Mouse (Mus musculus): Measurements from ENCODE around the gene Tgif1. TPM values are rescaled to one million over a fixed set of nuclear protein-coding genes. Genes with fewer than 3 reads are reported as not detected.

The Tgif1 gene
- polyA plus RNA-seq, 1 experiment from 2014 or later, result 24.5 TPM

- Histone ChIP-seq H3K4me3 (ENCODE audit: low read depth, low read length) (peak overlapping the region; percentile 78), H3K36me3 (ENCODE audit: control insufficient read depth, insufficient read depth) (peaks cover 7% of the 10 kb centered on the region; the same call in 1 of the 2 replicates), H3K4me2 (replicated peaks; ENCODE audit: low read depth) (peak overlapping the region; percentile 94), H3K27ac (ENCODE audit: low read depth, low read length) (peak overlapping the region; percentile 96), H3K9me3 (ENCODE audit: control insufficient read depth) (no peaks in the 10 kb centered on the region), H3K27me3 (replicated peaks; ENCODE audit: control insufficient read depth, insufficient read depth, low read length) (no peaks in the 10 kb centered on the region), H3K9ac (ENCODE audit: low read depth, low read length) (peak overlapping the region; percentile 70), H3K4me1 (replicated peaks; ENCODE audit: control insufficient read depth, insufficient read depth, low read length) (0 out of 2 replicates have a peak, but pooled peaks cover 7% of the 10 kb centered on the region)
- ATAC-seq, result no peak
- WGBS, result under 1% methylated on average over 17 of the region's 17 CpGs
- TF ChIP-seq CTCF (IDR thresholded peaks at IDR 0.05; ENCODE audit: low read depth), result no peak
Observed at GRCm38 (mm10) chr17:70847751-70848510, 5.4 kb downstream of the Tgif1 start.

GRCm38 (mm10) chr17:70847086-70847485 lies 6.3 kb downstream of the Tgif1 start:
- H3K9me3 ChIP-seq (ENCODE audit: control insufficient read depth), result no peaks in the 10 kb centered on the region
- H3K27ac ChIP-seq (ENCODE audit: low read depth, low read length), result no peak overlapping the region
- TF ChIP-seq CTCF (IDR thresholded peaks at IDR 0.05; ENCODE audit: low read depth), result peak; percentile 78
- H3K4me3 ChIP-seq (ENCODE audit: low read depth, low read length), result peak overlapping the region; percentile 78; the same call in 1 of the 2 replicates
- WGBS, result 2% methylated on average over 4 of the region's 4 CpGs
- H3K36me3 ChIP-seq (ENCODE audit: control insufficient read depth, insufficient read depth), result peaks cover 7% of the 10 kb centered on the region; the same call in 1 of the 2 replicates
- no peak overlapping the region for H3K9ac ChIP-seq (ENCODE audit: low read depth, low read length)
- H3K4me1 ChIP-seq (replicated peaks; ENCODE audit: control insufficient read depth, insufficient read depth, low read length), result 0 out of 2 replicates have a peak, but pooled peaks cover 7% of the 10 kb centered on the region
- H3K27me3 ChIP-seq (replicated peaks; ENCODE audit: control insufficient read depth, insufficient read depth, low read length), result no peaks in the 10 kb centered on the region
- ATAC-seq, result no peak
- peak overlapping the region; percentile 94 for H3K4me2 ChIP-seq (replicated peaks; ENCODE audit: low read depth)

- H3K27me3 ChIP-seq (replicated peaks; ENCODE audit: control insufficient read depth, insufficient read depth, low read length), result no peaks in the 10 kb centered on the region
- peaks cover 7% of the 10 kb centered on the region; the same call in 1 of the 2 replicates for H3K36me3 ChIP-seq (ENCODE audit: control insufficient read depth, insufficient read depth)
- no peaks in the 10 kb centered on the region for H3K9me3 ChIP-seq (ENCODE audit: control insufficient read depth)
- H3K27ac ChIP-seq (ENCODE audit: low read depth, low read length), result peak overlapping the region; percentile 77
- H3K4me3 ChIP-seq (ENCODE audit: low read depth, low read length), result no peak overlapping the region
- WGBS, result 34% methylated on average over 8 of the region's 8 CpGs
- H3K4me2 ChIP-seq (replicated peaks; ENCODE audit: low read depth), result peak overlapping the region; percentile 32; the same call in 1 of the 2 replicates
- H3K9ac ChIP-seq (ENCODE audit: low read depth, low read length), result no peak overlapping the region
- ATAC-seq, result peak; percentile 22
- 0 out of 2 replicates have a peak, but pooled peaks cover 7% of the 10 kb centered on the region for H3K4me1 ChIP-seq (replicated peaks; ENCODE audit: control insufficient read depth, insufficient read depth, low read length)
- TF ChIP-seq CTCF (IDR thresholded peaks at IDR 0.05; ENCODE audit: low read depth), result no peak
Observed at GRCm38 (mm10) chr17:70846111-70846644, 7.2 kb downstream of the Tgif1 start.

- H3K9me3 ChIP-seq (ENCODE audit: control insufficient read depth), result no peaks in the 10 kb centered on the region
- peak overlapping the region; percentile 25; the same call in 1 of the 2 replicates for H3K4me2 ChIP-seq (replicated peaks; ENCODE audit: low read depth)
- H3K4me3 ChIP-seq (ENCODE audit: low read depth, low read length), result no peak overlapping the region
- no peak for TF ChIP-seq CTCF (IDR thresholded peaks at IDR 0.05; ENCODE audit: low read depth)
- no peak overlapping the region for H3K9ac ChIP-seq (ENCODE audit: low read depth, low read length)
- H3K36me3 ChIP-seq (ENCODE audit: control insufficient read depth, insufficient read depth), result peaks cover 7% of the 10 kb centered on the region; the same call in 1 of the 2 replicates
- no peaks in the 10 kb centered on the region for H3K27me3 ChIP-seq (replicated peaks; ENCODE audit: control insufficient read depth, insufficient read depth, low read length)
- 34% methylated on average over 2 of the region's 2 CpGs for WGBS
- ATAC-seq, result peak; percentile 76
- H3K4me1 ChIP-seq (replicated peaks; ENCODE audit: control insufficient read depth, insufficient read depth, low read length), result 0 out of 2 replicates have a peak, but pooled peaks cover 7% of the 10 kb centered on the region
- peak overlapping the region; percentile 77 for H3K27ac ChIP-seq (ENCODE audit: low read depth, low read length)
Observed at GRCm38 (mm10) chr17:70845543-70845942, 7.8 kb downstream of the Tgif1 start.

GRCm38 (mm10) chr17:70844971-70845370 lies 8.4 kb downstream of the Tgif1 start:
- peak overlapping the region; percentile 25 for H3K4me2 ChIP-seq (replicated peaks; ENCODE audit: low read depth)
- 29% methylated on average over 10 of the region's 10 CpGs for WGBS
- no peaks in the 10 kb centered on the region for H3K27me3 ChIP-seq (replicated peaks; ENCODE audit: control insufficient read depth, insufficient read depth, low read length)
- no peak overlapping the region for H3K9ac ChIP-seq (ENCODE audit: low read depth, low read length)
- H3K9me3 ChIP-seq (ENCODE audit: control insufficient read depth), result no peaks in the 10 kb centered on the region
- TF ChIP-seq CTCF (IDR thresholded peaks at IDR 0.05; ENCODE audit: low read depth), result no peak
- 0 out of 2 replicates have a peak, but pooled peaks cover 7% of the 10 kb centered on the region for H3K4me1 ChIP-seq (replicated peaks; ENCODE audit: control insufficient read depth, insufficient read depth, low read length)
- 0 out of 2 replicates have a peak, but pooled peaks have one; percentile 29 for ATAC-seq
- H3K36me3 ChIP-seq (ENCODE audit: control insufficient read depth, insufficient read depth), result peaks cover 8% of the 10 kb centered on the region; the same call in 1 of the 2 replicates
- no peak overlapping the region for H3K4me3 ChIP-seq (ENCODE audit: low read depth, low read length)
- H3K27ac ChIP-seq (ENCODE audit: low read depth, low read length), result peak overlapping the region; percentile 77

GRCm38 (mm10) chr17:70843252-70843651 lies 10.1 kb downstream of the Tgif1 start:
- Histone ChIP-seq H3K4me1 (replicated peaks; ENCODE audit: control insufficient read depth, insufficient read depth, low read length) (0 out of 2 replicates have a peak, but pooled peaks cover 7% of the 10 kb centered on the region), H3K4me2 (replicated peaks; ENCODE audit: low read depth) (no peak overlapping the region), H3K27ac (ENCODE audit: low read depth, low read length) (peak overlapping the region; percentile 72), H3K36me3 (ENCODE audit: control insufficient read depth, insufficient read depth) (peaks cover 14% of the 10 kb centered on the region; the same call in 1 of the 2 replicates), H3K27me3 (replicated peaks; ENCODE audit: control insufficient read depth, insufficient read depth, low read length) (no peaks in the 10 kb centered on the region), H3K9me3 (ENCODE audit: control insufficient read depth) (no peaks in the 10 kb centered on the region), H3K4me3 (ENCODE audit: low read depth, low read length) (no peak overlapping the region), H3K9ac (ENCODE audit: low read depth, low read length) (no peak overlapping the region)
- ATAC-seq, result peak; percentile 51; the same call in 1 of the 2 replicates
- TF ChIP-seq CTCF (IDR thresholded peaks at IDR 0.05; ENCODE audit: low read depth), result no peak
- 43% methylated on average over 4 of the region's 4 CpGs for WGBS

All from intestine, postnatal 0 days (tissue).